ENCODE assay signal across 9 mouse cellular contexts in genomic region chr4:33925489-33925888, GRCm38 (mm10). TPM values are rescaled to one million over a fixed set of nuclear protein-coding genes. Genes with fewer than 3 reads are reported as not detected.
DNase-seq lines count a peak whose midpoint lies in the region; ATAC-seq and TF ChIP-seq lines count a peak whose summit lies in the region.
"Had no signal": no experiment of that assay in that cellular context is flagged by ENCODE, and none has a peak within 500 bp of the region (broad histone marks: within the 10 kb centered on the region; RNA-seq: fewer than 3 reads in every experiment).

No protein-coding gene starts in this region.

- no peak for DNase-seq in heart, embryonic 10.5 days (ENCODE audit: low spot score)
- no peak for DNase-seq in heart, postnatal 36 days
- no peak for DNase-seq in stomach, postnatal 0 days (ENCODE audit: low spot score)
- DNase-seq in adrenal gland, postnatal 25 days: no peak
- no peak for DNase-seq in kidney, postnatal 4 days
- DNase-seq: liver, embryonic 13.5 days had no signal

- no peaks in the 10 kb centered on the region for H3K9me3 ChIP-seq in heart, embryonic 10.5 days
- H3K9me3 ChIP-seq in stomach, embryonic 14.5 days (ENCODE audit: control insufficient read depth, low read depth, low read length): no peaks in the 10 kb centered on the region
- H3K9me3 ChIP-seq in stomach, postnatal 0 days (ENCODE audit: control insufficient read depth, low read length): no peaks in the 10 kb centered on the region
- no peaks in the 10 kb centered on the region for H3K9me3 ChIP-seq in limb, embryonic 13.5 days
- no peaks in the 10 kb centered on the region for H3K9me3 ChIP-seq in stomach, embryonic 16.5 days (replicated peaks; ENCODE audit: control insufficient read depth, low read length)
- H3K9me3 ChIP-seq: liver, embryonic 13.5 days had no signal

- no peak overlapping the region for H3K9ac ChIP-seq in stomach, embryonic 14.5 days (replicated peaks; ENCODE audit: low read depth, low read length)
- no peak overlapping the region for H3K9ac ChIP-seq in stomach, postnatal 0 days (ENCODE audit: low read length)
- H3K9ac ChIP-seq in limb, embryonic 13.5 days: no peak overlapping the region
- H3K9ac ChIP-seq in stomach, embryonic 16.5 days (ENCODE audit: low read length): no peak overlapping the region
- H3K9ac ChIP-seq: liver, embryonic 13.5 days had no signal

- TF ChIP-seq EP300 in stomach, postnatal 0 days (optimal IDR thresholded peaks at IDR 0.05): no peak

- peak overlapping the region; percentile 79 for H3K4me3 ChIP-seq in heart, embryonic 10.5 days
- peak overlapping the region; percentile 63 for H3K4me3 ChIP-seq in stomach, embryonic 14.5 days (ENCODE audit: low read depth, low read length)
- no peak overlapping the region for H3K4me3 ChIP-seq in stomach, postnatal 0 days (ENCODE audit: low read depth, low read length)
- H3K4me3 ChIP-seq in limb, embryonic 13.5 days: peak overlapping the region; percentile 67
- peak overlapping the region; percentile 56 for H3K4me3 ChIP-seq in stomach, embryonic 16.5 days (replicated peaks; ENCODE audit: low read length)

- H3K27me3 ChIP-seq in heart, embryonic 10.5 days (ENCODE audit: insufficient read depth, poor library complexity, severe bottlenecking): peaks cover 52% of the 10 kb centered on the region
- peaks cover 3% of the 10 kb centered on the region; the same call in 1 of the 2 replicates for H3K27me3 ChIP-seq in stomach, embryonic 14.5 days (ENCODE audit: control insufficient read depth, insufficient read depth, low read length)
- peaks cover 2% of the 10 kb centered on the region; the same call in 1 of the 2 replicates for H3K27me3 ChIP-seq in stomach, postnatal 0 days (ENCODE audit: control insufficient read depth, insufficient read depth, low read length)
- H3K27me3 ChIP-seq in limb, embryonic 13.5 days: peaks cover 28% of the 10 kb centered on the region
- H3K27me3 ChIP-seq in stomach, embryonic 16.5 days (ENCODE audit: control insufficient read depth, insufficient read depth, low read length): peaks cover 18% of the 10 kb centered on the region

- intact Hi-C loops in heart, postnatal 36 days (cut with DNase I): no loop called here

- H3K4me1 ChIP-seq in heart, embryonic 10.5 days: peaks cover 17% of the 10 kb centered on the region; the same call in 1 of the 2 replicates
- H3K4me1 ChIP-seq in stomach, embryonic 14.5 days (ENCODE audit: control insufficient read depth, insufficient read depth, low read length): no peaks in the 10 kb centered on the region
- H3K4me1 ChIP-seq in stomach, postnatal 0 days (replicated peaks; ENCODE audit: control insufficient read depth, insufficient read depth): no peaks in the 10 kb centered on the region
- peaks cover 8% of the 10 kb centered on the region; the same call in 1 of the 2 replicates for H3K4me1 ChIP-seq in limb, embryonic 13.5 days
- no peaks in the 10 kb centered on the region for H3K4me1 ChIP-seq in stomach, embryonic 16.5 days (ENCODE audit: control insufficient read depth, insufficient read depth, low read length)

- H3K27ac ChIP-seq in heart, embryonic 10.5 days: no peak overlapping the region
- no peak overlapping the region for H3K27ac ChIP-seq in stomach, embryonic 14.5 days (ENCODE audit: low read length)
- no peak overlapping the region for H3K27ac ChIP-seq in stomach, postnatal 0 days (replicated peaks)
- H3K27ac ChIP-seq in limb, embryonic 13.5 days: no peak overlapping the region
- H3K27ac ChIP-seq in stomach, embryonic 16.5 days (ENCODE audit: low read length): no peak overlapping the region
- H3K27ac ChIP-seq: liver, embryonic 13.5 days had no signal

- WGBS in heart, embryonic 10.5 days: 49% methylated on average over 4 of the region's 4 CpGs
- WGBS in stomach, embryonic 14.5 days: 43% methylated on average over 4 of the region's 4 CpGs
- 50% methylated on average over 4 of the region's 4 CpGs for WGBS in stomach, postnatal 0 days
- 46% methylated on average over 4 of the region's 4 CpGs for WGBS in limb, embryonic 13.5 days
- WGBS in stomach, embryonic 16.5 days: 54% methylated on average over 4 of the region's 4 CpGs

- no peaks in the 10 kb centered on the region for H3K36me3 ChIP-seq in heart, embryonic 10.5 days
- no peaks in the 10 kb centered on the region for H3K36me3 ChIP-seq in stomach, embryonic 14.5 days (ENCODE audit: control insufficient read depth, insufficient read depth, low read length)
- no peaks in the 10 kb centered on the region for H3K36me3 ChIP-seq in stomach, postnatal 0 days (ENCODE audit: control insufficient read depth, insufficient read depth, low read length)
- no peaks in the 10 kb centered on the region for H3K36me3 ChIP-seq in limb, embryonic 13.5 days
- H3K36me3 ChIP-seq in stomach, embryonic 16.5 days (ENCODE audit: control insufficient read depth, insufficient read depth, low read length): no peaks in the 10 kb centered on the region
- H3K36me3 ChIP-seq: liver, embryonic 13.5 days had no signal

- peak overlapping the region; percentile 90 for H3K4me2 ChIP-seq in stomach, embryonic 14.5 days (replicated peaks; ENCODE audit: low read depth, low read length)
- no peak overlapping the region; the same call in 1 of the 2 replicates for H3K4me2 ChIP-seq in stomach, postnatal 0 days (replicated peaks; ENCODE audit: low read depth)
- H3K4me2 ChIP-seq in limb, embryonic 13.5 days (replicated peaks): peak overlapping the region; percentile 78
- peak overlapping the region; percentile 98 for H3K4me2 ChIP-seq in stomach, embryonic 16.5 days (ENCODE audit: low read depth, low read length)

- ATAC-seq in stomach, embryonic 14.5 days (ENCODE audit: insufficient number of reproducible peaks, insufficient read depth, low FRiP score, low read depth): no peak
- ATAC-seq in stomach, postnatal 0 days (ENCODE audit: low FRiP score, low TSS enrichment): no peak
- ATAC-seq in limb, embryonic 13.5 days (ENCODE audit: low FRiP score, low read depth): no peak
- no peak for ATAC-seq in stomach, embryonic 16.5 days (ENCODE audit: insufficient read depth, low FRiP score)

- no peak for TF ChIP-seq CTCF in stomach, postnatal 0 days (IDR thresholded peaks at IDR 0.05; ENCODE audit: low read depth)

RNA-seq across cellular contexts. Expression of gene Cnr1, which starts 1.1 kb away (rescaled TPM):
- 0.52 and 1.6 TPM in 2 replicates for polyA plus RNA-seq in heart, embryonic 10.5 days (2016; fragmentation: Nextera tagmentation; extraction: Ambion mirVana)
- under 1 TPM; 0.08 to 0.14 TPM for total RNA-seq in heart, postnatal 36 days (2021)
- polyA plus RNA-seq in stomach, embryonic 14.5 days (2014; fragmentation: Nextera tagmentation; extraction: Ambion mirVana): 5.9 and 6.4 TPM in 2 replicates
- 0.86 and 1.0 TPM in 2 replicates for polyA plus RNA-seq in stomach, postnatal 0 days (2015; fragmentation: Nextera tagmentation; extraction: Ambion mirVana)
- 4.7 and 4.8 TPM in 2 replicates for polyA plus RNA-seq in limb, embryonic 13.5 days (2015; fragmentation: Nextera tagmentation; extraction: Ambion mirVana)
- polyA plus RNA-seq in stomach, embryonic 16.5 days (2015; fragmentation: Nextera tagmentation; extraction: Ambion mirVana): 2.2 and 2.9 TPM in 2 replicates
- total RNA-seq in adrenal gland, postnatal 25 days (2021): 36.0 and 40.0 TPM in 2 replicates
